Mouse (Mus musculus) neural tube, embryonic 14.5 days (tissue): ENCODE results near the gene Wdsub1. TPM values are rescaled to one million over a fixed set of nuclear protein-coding genes. Genes with fewer than 3 reads are reported as not detected.

Source experiments
- ATAC-seq: fragments of 200-750 bp; cut with Nextera tagmentation; 2 replicates; pipeline ENCODE4 v1.8.0; 2017; ENCODE audit warnings: low read depth, mild to moderate bottlenecking, moderate TSS enrichment, moderate library complexity
- H3K27ac ChIP-seq: fragments of 300-500 bp; sonication (generic); 2 replicates; pipeline ENCODE4 v1.5.1; 2014; ENCODE audit warnings: low read depth, mild to moderate bottlenecking, control low read depth, low read length, moderate library complexity, mixed read lengths
- H3K27me3 ChIP-seq: fragments of 300-500 bp; sonication (generic); 2 replicates; pipeline ENCODE4 v1.6.1; 2014; ENCODE audit warnings: low read length; ENCODE audit not compliant: control insufficient read depth, insufficient read depth
- H3K36me3 ChIP-seq: fragments of 300-500 bp; sonication (generic); 2 replicates; pipeline ENCODE4 v1.6.1; 2014; ENCODE audit warnings: low read length, mixed read lengths; ENCODE audit not compliant: control insufficient read depth, insufficient read depth
- H3K4me1 ChIP-seq: fragments of 300-500 bp; sonication (generic); 2 replicates; pipeline ENCODE4 v1.6.1; 2014; ENCODE audit warnings: low read length; ENCODE audit not compliant: control insufficient read depth, insufficient read depth
- H3K4me2 ChIP-seq: fragments of 300-500 bp; sonication (generic); 2 replicates; pipeline ENCODE4 v1.6.1; 2014; ENCODE audit warnings: mild to moderate bottlenecking, low read depth, low read length, control low read depth
- H3K4me3 ChIP-seq: fragments of 300-500 bp; sonication (generic); 2 replicates; pipeline ENCODE4 v1.5.1; 2014; ENCODE audit warnings: low read depth, low read length, control low read depth, mixed read lengths
- H3K9ac ChIP-seq: fragments of 300-500 bp; sonication (generic); replicated peaks from 2 replicates; pipeline ENCODE4 v1.6.1; 2014; ENCODE audit warnings: low read depth, mild to moderate bottlenecking, control low read depth, low read length, mixed read lengths
- H3K9me3 ChIP-seq: fragments of 300-500 bp; sonication (generic); 2 replicates; pipeline ENCODE4 v1.6.1; 2016; ENCODE audit warnings: low read length; ENCODE audit not compliant: control insufficient read depth
- WGBS: fragments of 180-500 bp; shearing (Covaris S2); extraction: QIAGEN DNeasy Blood & Tissue Kit; methylation state at CpG from one replicate; pipeline ENCODE4 v1.1.7; 2014; 5-methylcytosine and 5-hydroxymethylcytosine counted together
- polyA plus RNA-seq: library from polyadenylated mRNA; unstranded; fragments of >200 nt; fragmentation: Nextera tagmentation; extraction: Ambion mirVana; gene quantifications from 2 replicates; pipeline ENCODE4 v1.2.1, GENCODE M21; 2014

The Wdsub1 gene
- polyA plus RNA-seq, 1 experiment from 2014 or later, result 14.1 TPM

GRCm38 (mm10) chr2:59806038-59806437, 76.4 kb downstream of the Wdsub1 start:
- no peak overlapping the region for H3K27ac ChIP-seq
- no peaks in the 10 kb centered on the region for H3K36me3 ChIP-seq
- H3K4me1 ChIP-seq, result no peaks in the 10 kb centered on the region
- H3K27me3 ChIP-seq, result no peaks in the 10 kb centered on the region
- 51% methylated on average over 6 of the region's 6 CpGs for WGBS
- H3K9me3 ChIP-seq, result no peaks in the 10 kb centered on the region
- no peak overlapping the region for H3K4me3 ChIP-seq
- no peak for ATAC-seq
- H3K9ac ChIP-seq, result no peak overlapping the region
- no peak overlapping the region for H3K4me2 ChIP-seq

- H3K9me3 ChIP-seq, result no peaks in the 10 kb centered on the region
- H3K4me3 ChIP-seq, result no peak overlapping the region
- no peak overlapping the region for H3K27ac ChIP-seq
- no peak for ATAC-seq
- no peak overlapping the region for H3K9ac ChIP-seq
- H3K36me3 ChIP-seq, result no peaks in the 10 kb centered on the region
- WGBS, result 56% methylated on average over 2 of the region's 2 CpGs
- no peaks in the 10 kb centered on the region for H3K27me3 ChIP-seq
- no peak overlapping the region for H3K4me2 ChIP-seq
- H3K4me1 ChIP-seq, result no peaks in the 10 kb centered on the region
These were observed 76.8 kb downstream of the Wdsub1 start for GRCm38 (mm10) chr2:59805595-59805994.

- Histone ChIP-seq H3K4me1 (no peaks in the 10 kb centered on the region), H3K27me3 (no peaks in the 10 kb centered on the region), H3K36me3 (no peaks in the 10 kb centered on the region), H3K27ac (no peak overlapping the region), H3K9ac (no peak overlapping the region), H3K4me2 (no peak overlapping the region), H3K4me3 (no peak overlapping the region), H3K9me3 (no peaks in the 10 kb centered on the region)
- no peak for ATAC-seq
- 88% methylated on average over 8 of the region's 8 CpGs for WGBS
These were observed 79.5 kb downstream of the Wdsub1 start for GRCm38 (mm10) chr2:59802722-59803387.
